Mouse (Mus musculus): Measurements from ENCODE around the gene Sox6.
"Not testable (repeated sequence)": the region's sequence is repeated elsewhere in the genome, so short reads cannot be mapped to it uniquely, and the experiment has no call there.

Gene Sox6

GRCm38 (mm10) chr7:116038511-116038910 lies at the start of gene Sox6:
Sox6 (minus strand) TSS chr7:116038796.
- no peak for DNase-seq (ENCODE audit: extremely low spot score, low read depth, low spot score)

- not testable (repeated sequence) for DNase-seq (ENCODE audit: extremely low spot score, low read depth, low spot score)
Measured at GRCm38 (mm10) chr7:116084366-116084765, 45.8 kb upstream of the Sox6 start, which contains the start of gene Gm4353. Gm4353 (minus strand) TSS chr7:116084635.

GRCm38 (mm10) chr7:116060739-116061138 lies 22.1 kb upstream of the Sox6 start:
- DNase-seq (ENCODE audit: extremely low spot score, low read depth, low spot score): no peak

GRCm38 (mm10) chr7:116040470-116041019 lies 1.9 kb upstream of the Sox6 start:
- no peak for DNase-seq (ENCODE audit: extremely low spot score, low read depth, low spot score)

GRCm38 (mm10) chr7:116039538-116040466 lies 1.2 kb upstream of the Sox6 start:
- peak; percentile 61 for DNase-seq (ENCODE audit: extremely low spot score, low read depth, low spot score)

- DNase-seq (ENCODE audit: extremely low spot score, low read depth, low spot score): no peak
Measured at GRCm38 (mm10) chr7:116039196-116039537, 571 bp upstream of the Sox6 start, which contains the start of gene 1110004F10Rik. 1110004F10Rik (plus strand) TSS chr7:116039397.

GRCm38 (mm10) chr7:116038024-116038423 lies 572 bp downstream of the Sox6 start:
- peak; percentile 18 for DNase-seq (ENCODE audit: extremely low spot score, low read depth, low spot score)

- DNase-seq (ENCODE audit: extremely low spot score, low read depth, low spot score): no peak
Measured at GRCm38 (mm10) chr7:116036591-116037555, 1.7 kb downstream of the Sox6 start.

- no peak for DNase-seq (ENCODE audit: extremely low spot score, low read depth, low spot score)
Measured at GRCm38 (mm10) chr7:116035504-116035903, 3.1 kb downstream of the Sox6 start.

- DNase-seq (ENCODE audit: extremely low spot score, low read depth, low spot score): no peak
Measured at GRCm38 (mm10) chr7:116034282-116034758, 4.3 kb downstream of the Sox6 start.

GRCm38 (mm10) chr7:116033371-116034241 lies 5.0 kb downstream of the Sox6 start:
- peak; percentile 37 for DNase-seq (ENCODE audit: extremely low spot score, low read depth, low spot score)

GRCm38 (mm10) chr7:116032596-116033307 lies 5.8 kb downstream of the Sox6 start:
- peak; percentile 95 for DNase-seq (ENCODE audit: extremely low spot score, low read depth, low spot score)

- DNase-seq (ENCODE audit: extremely low spot score, low read depth, low spot score): peak; percentile 57
Measured at GRCm38 (mm10) chr7:116031718-116032595, 6.6 kb downstream of the Sox6 start.

GRCm38 (mm10) chr7:116031388-116031717 lies 7.2 kb downstream of the Sox6 start:
- peak; percentile 26 for DNase-seq (ENCODE audit: extremely low spot score, low read depth, low spot score)

- DNase-seq (ENCODE audit: extremely low spot score, low read depth, low spot score): no peak
Measured at GRCm38 (mm10) chr7:116030597-116031387, 7.8 kb downstream of the Sox6 start.

GRCm38 (mm10) chr7:116029991-116030390 lies 8.6 kb downstream of the Sox6 start:
- DNase-seq (ENCODE audit: extremely low spot score, low read depth, low spot score): no peak

GRCm38 (mm10) chr7:116002726-116003125 lies 35.9 kb downstream of the Sox6 start:
- no peak for DNase-seq (ENCODE audit: extremely low spot score, low read depth, low spot score)

All from hindlimb bud, embryonic 11.5 days (tissue).